Comparison of ENCODE assay signal across 15 mouse cellular contexts in genomic region chr9:86631153-86631552, GRCm38 (mm10). TPM values are rescaled to one million over a fixed set of nuclear protein-coding genes. Genes with fewer than 3 reads are reported as not detected.
A peak's percentile ranks its signal among the peaks of the same experiment; 100 is the strongest.
DNase-seq lines count a peak whose midpoint lies in the region; TF ChIP-seq lines count a peak whose summit lies in the region.
"Had no signal": no experiment of that assay in that cellular context is flagged by ENCODE, and none has a peak within 500 bp of the region (broad histone marks: within the 10 kb centered on the region; RNA-seq: fewer than 3 reads in every experiment).

No protein-coding gene starts in this region.

- DNase-seq in left cerebral cortex, adult 2 months (ENCODE audit: extremely low spot score in 1 of 2, low spot score in 2 of 2) = no peak
- DNase-seq in left cerebral cortex, postnatal 14 days (ENCODE audit: low spot score in 2 of 2) = no peak
- peak; percentile 50 for DNase-seq in CD4-positive, CD25-positive, alpha-beta regulatory T cell, adult 2 months (ENCODE audit: low read depth, low spot score)
- no peak for DNase-seq in ovary, postnatal 14 days (ENCODE audit: low spot score)
- no peak for DNase-seq in cerebellum, adult 2 months
- DNase-seq in frontal cortex, postnatal 10 days (ENCODE audit: low spot score in 2 of 2) = no peak
- DNase-seq: cerebellum, adult 9-11 months had no signal

- H3K36me3 ChIP-seq in megakaryocyte, embryonic 14.5 days (replicated peaks; ENCODE audit: low read length) = peaks cover 16% of the 10 kb centered on the region
- H3K36me3 ChIP-seq: embryonic facial prominence, embryonic 12.5 days; forebrain, embryonic 10.5 days; hindbrain, embryonic 12.5 days had no signal

- peaks cover 9% of the 10 kb centered on the region for H3K9me3 ChIP-seq in megakaryocyte, embryonic 14.5 days
- H3K9me3 ChIP-seq: embryonic facial prominence, embryonic 12.5 days; forebrain, embryonic 10.5 days; G1E; hindbrain, embryonic 12.5 days had no signal

- no peak overlapping the region for H3K27ac ChIP-seq in left cerebral cortex, adult 2 months
- no peak overlapping the region for H3K27ac ChIP-seq in brown adipose tissue, adult 24 weeks (replicated peaks; ENCODE audit: low read depth, low read length)
- H3K27ac ChIP-seq in cerebellum, adult 2 months (ENCODE audit: insufficient read depth, low read length) = no peak overlapping the region
- H3K27ac ChIP-seq: embryonic facial prominence, embryonic 12.5 days; forebrain, embryonic 10.5 days; hindbrain, embryonic 12.5 days; liver, embryonic 14.5 days had no signal

- intact Hi-C loops in left cerebral cortex, adult 2 months (cut with DNase I) = no loop called here
- intact Hi-C loops in left cerebral cortex, postnatal 14 days (cut with DNase I) = no loop called here

- no peak for TF ChIP-seq CTCF in left cerebral cortex, adult 2 months (IDR thresholded peaks at IDR 0.05)
- TF ChIP-seq CTCF in cerebellum, adult 2 months (IDR thresholded peaks at IDR 0.05; ENCODE audit: borderline replicate concordance, insufficient read depth, low read depth, low read length) = no peak

- peaks cover 2% of the 10 kb centered on the region; the same call in 1 of the 2 replicates for H3K4me1 ChIP-seq in brown adipose tissue, adult 24 weeks (ENCODE audit: control insufficient read depth, insufficient read depth, insufficient read length, low read length)
- H3K4me1 ChIP-seq in megakaryocyte, embryonic 14.5 days = peaks cover 15% of the 10 kb centered on the region
- no peaks in the 10 kb centered on the region for H3K4me1 ChIP-seq in cerebellum, adult 2 months (ENCODE audit: control insufficient read depth, insufficient read depth, low read length)
- H3K4me1 ChIP-seq: hindbrain, embryonic 12.5 days had no signal

- no peak for TF ChIP-seq POLR2A in cerebellum, adult 2 months (IDR thresholded peaks at IDR 0.05; ENCODE audit: borderline replicate concordance, insufficient read depth, low read length)

- no peaks in the 10 kb centered on the region for H3K27me3 ChIP-seq in megakaryocyte, embryonic 14.5 days (replicated peaks)
- no peaks in the 10 kb centered on the region for H3K27me3 ChIP-seq in cerebellum, adult 2 months (ENCODE audit: control insufficient read depth, insufficient read depth, low read length)
- H3K27me3 ChIP-seq: embryonic facial prominence, embryonic 12.5 days; hindbrain, embryonic 12.5 days had no signal

- WGBS in cerebellum, adult 2 months = 83% methylated on average over 7 of the region's 7 CpGs

- H3K4me3 ChIP-seq in left cerebral cortex, adult 2 months = peak overlapping the region; percentile 6; the same call in 1 of the 2 replicates
- peak overlapping the region; percentile 39; the same call in 1 of the 2 replicates for H3K4me3 ChIP-seq in brown adipose tissue, adult 24 weeks (ENCODE audit: insufficient read depth, low read depth, low read length)
- peak overlapping the region; percentile 89 for H3K4me3 ChIP-seq in megakaryocyte, embryonic 14.5 days (replicated peaks)
- H3K4me3 ChIP-seq in cerebellum, adult 2 months (replicated peaks; ENCODE audit: insufficient read depth, low read depth, low read length) = no peak overlapping the region
- H3K4me3 ChIP-seq: embryonic facial prominence, embryonic 12.5 days; forebrain, embryonic 10.5 days; hindbrain, embryonic 12.5 days had no signal

RNA-seq across cellular contexts. Expression of gene Rwdd2a, which starts 59.4 kb away (rescaled TPM):
- total RNA-seq in left cerebral cortex, adult 2 months (2021) = 10 to 100 TPM; 24.0 to 25.5 TPM
- total RNA-seq in left cerebral cortex, postnatal 14 days (2021) = 10 to 100 TPM; 35.3 to 35.6 TPM
- polyA plus RNA-seq in brown adipose tissue, adult 24 weeks (2012; ENCODE audit: insufficient read depth, insufficient read length, missing spikeins) = not detected in 2 replicates
- not detected in 2 replicates for polyA plus RNA-seq in megakaryocyte, embryonic 14.5 days (2012; ENCODE audit: insufficient read depth, low replicate concordance)
- 31.6 and 33.2 TPM in 2 replicates for polyA plus RNA-seq in cerebellum, adult 2 months (2012; rRNA removed)
- total RNA-seq: megakaryocyte-erythroid progenitor cell, adult 5-6 weeks had no signal

RNA-seq across cellular contexts. Expression of gene Pgm3, which starts 59.5 kb away (rescaled TPM):
- total RNA-seq in left cerebral cortex, adult 2 months (2021) = 10 to 100 TPM; 16.5 to 17.7 TPM
- total RNA-seq in left cerebral cortex, postnatal 14 days (2021) = 10 to 100 TPM; 16.3 to 18.7 TPM
- 2.3 and 5.9 TPM in 2 replicates for polyA plus RNA-seq in brown adipose tissue, adult 24 weeks (2012; ENCODE audit: insufficient read depth, insufficient read length, missing spikeins)
- polyA plus RNA-seq in megakaryocyte, embryonic 14.5 days (2012; ENCODE audit: insufficient read depth, low replicate concordance) = 0.86 TPM in 1 of 2 replicates, not detected in the other
- polyA plus RNA-seq in cerebellum, adult 2 months (2012; rRNA removed) = 12.2 and 12.9 TPM in 2 replicates

Comparison
In these comparisons a context has a peak if more than half of its experiments do, and no peak if none do; other contexts are left out.
1. RNA of gene Rwdd2a, which starts 59.4 kb away (polyA plus RNA-seq): 31.6 to 33.2 TPM in cerebellum, adult 2 months; not detected in brown adipose tissue, adult 24 weeks and not detected in megakaryocyte, embryonic 14.5 days; every median in the first group is over 10 times any median in the second.